Mouse (Mus musculus) liver, embryonic 11.5 days (tissue): ENCODE measurements around the gene Slc1a5. TPM values are rescaled to one million over a fixed set of nuclear protein-coding genes. Genes with fewer than 3 reads are reported as not detected.

Source experiments
- ATAC-seq: fragments of 200-750 bp; cut with Nextera tagmentation; replicated peaks from 2 replicates; pipeline ENCODE4 v1.8.0; 2017; ENCODE audit warnings: moderate number of reproducible peaks, mild to moderate bottlenecking, moderate TSS enrichment, moderate library complexity; ENCODE audit not compliant: low FRiP score
- DNase-seq: peaks from one replicate; pipeline ENCODE4 v3.0.0-alpha.2; 2017; ENCODE audit warnings: low spot score
- H3K27ac ChIP-seq: fragments of 300-500 bp; sonication (generic); 2 replicates; pipeline ENCODE4 v1.5.1; 2014; ENCODE audit warnings: mild to moderate bottlenecking, low read depth, low read length, control low read depth
- H3K27me3 ChIP-seq: fragments of 300-500 bp; sonication (generic); replicated peaks from 2 replicates; pipeline ENCODE4 v1.6.1; 2014; ENCODE audit warnings: low read length, mixed read lengths; ENCODE audit not compliant: control insufficient read depth, insufficient read depth
- H3K36me3 ChIP-seq: fragments of 300-500 bp; sonication (generic); 2 replicates; pipeline ENCODE4 v1.6.1; 2014; ENCODE audit warnings: mild to moderate bottlenecking, low read length, moderate library complexity, mixed read lengths; ENCODE audit not compliant: control insufficient read depth, insufficient read depth
- H3K4me1 ChIP-seq: fragments of 300-500 bp; sonication (generic); replicated peaks from 2 replicates; pipeline ENCODE4 v1.6.1; 2014; ENCODE audit warnings: low read length, mixed read lengths; ENCODE audit not compliant: control insufficient read depth, insufficient read depth
- H3K4me2 ChIP-seq: fragments of 300-500 bp; sonication (generic); 2 replicates; pipeline ENCODE4 v1.6.1; 2014; ENCODE audit warnings: mild to moderate bottlenecking, control low read depth, moderate library complexity
- H3K4me3 ChIP-seq: fragments of 300-500 bp; sonication (generic); 2 replicates; pipeline ENCODE4 v1.5.1; 2014; ENCODE audit warnings: low read depth, low read length, control low read depth
- H3K9ac ChIP-seq: fragments of 300-500 bp; sonication (generic); 2 replicates; pipeline ENCODE4 v1.6.1; 2014; ENCODE audit warnings: low read depth, low read length, control low read depth
- H3K9me3 ChIP-seq: fragments of 300-500 bp; sonication (generic); 2 replicates; pipeline ENCODE4 v1.6.1; 2016; ENCODE audit warnings: low read length, inconsistent platforms, mixed read lengths; ENCODE audit not compliant: control insufficient read depth
- WGBS: fragments of 180-500 bp; shearing (Covaris S2); extraction: QIAGEN DNeasy Blood & Tissue Kit; methylation state at CpG from one replicate; pipeline ENCODE4 v1.1.7; 2014; 5-methylcytosine and 5-hydroxymethylcytosine counted together
- polyA plus RNA-seq: library from polyadenylated mRNA; unstranded; fragments of >200 nt; fragmentation: Nextera tagmentation; extraction: Ambion mirVana; gene quantifications from 2 replicates; pipeline ENCODE4 v1.2.1, GENCODE M21; 2014

Slc1a5 gene
- 58.4 and 67.9 TPM in 2 replicates for polyA plus RNA-seq

- Histone ChIP-seq H3K27ac (peak within 1 kb of the TSS; percentile 81), H3K4me2 (peak within 1 kb of the TSS; percentile 79), H3K4me3 (peak within 1 kb of the TSS; percentile 72), H3K4me1 (peaks cover 21% of the 10 kb centered on the region), H3K36me3 (peaks cover 2% of the 10 kb centered on the region; the same call in 1 of the 2 replicates), H3K27me3 (no peaks in the 10 kb centered on the region), H3K9ac (peak within 1 kb of the TSS; percentile 84), H3K9me3 (no peaks in the 10 kb centered on the region)
- ATAC-seq (peak; percentile 81), DNase-seq (peak; percentile 93)
- WGBS: 3% methylated on average over 34 of the region's 34 CpGs
Observed at GRCm38 (mm10) chr7:16780825-16781554, at the start of gene Slc1a5. Slc1a5 (plus strand) TSS chr7:16781340.

GRCm38 (mm10) chr7:16731893-16732422 lies 49.2 kb upstream of the Slc1a5 start:
- Histone ChIP-seq H3K36me3 (no peaks in the 10 kb centered on the region), H3K9me3 (no peaks in the 10 kb centered on the region), H3K9ac (no peak overlapping the region), H3K4me2 (no peak overlapping the region), H3K27ac (no peak overlapping the region), H3K4me3 (no peak overlapping the region), H3K4me1 (peaks cover 4% of the 10 kb centered on the region), H3K27me3 (no peaks in the 10 kb centered on the region)
- no peak for ATAC-seq
- WGBS: 68% methylated on average over 7 of the region's 7 CpGs
- no peak for DNase-seq

DNA sequence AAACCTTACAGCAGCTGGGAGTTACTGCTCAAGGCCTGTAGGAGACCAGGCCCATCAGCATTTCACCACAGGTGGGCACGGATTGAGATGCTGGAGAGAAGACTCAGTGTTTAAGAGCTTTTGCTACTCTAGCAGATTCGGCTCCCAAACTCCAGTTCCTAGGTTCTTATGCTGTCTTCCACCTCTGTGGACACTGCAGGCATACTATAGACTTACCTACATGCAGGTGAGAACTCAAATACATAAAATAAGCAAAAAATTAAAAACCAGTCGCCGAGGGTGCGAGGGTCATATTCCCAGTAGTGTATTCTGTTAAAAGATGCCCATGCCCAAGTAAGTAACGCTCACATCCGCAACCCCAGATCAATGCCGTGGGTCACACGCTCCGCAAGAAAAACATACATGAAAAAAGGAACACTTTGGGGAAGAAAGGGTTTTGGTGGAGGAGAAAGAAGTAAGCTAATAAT lies 43.5 kb upstream of the Slc1a5 start:
- ATAC-seq: no peak

DNA sequence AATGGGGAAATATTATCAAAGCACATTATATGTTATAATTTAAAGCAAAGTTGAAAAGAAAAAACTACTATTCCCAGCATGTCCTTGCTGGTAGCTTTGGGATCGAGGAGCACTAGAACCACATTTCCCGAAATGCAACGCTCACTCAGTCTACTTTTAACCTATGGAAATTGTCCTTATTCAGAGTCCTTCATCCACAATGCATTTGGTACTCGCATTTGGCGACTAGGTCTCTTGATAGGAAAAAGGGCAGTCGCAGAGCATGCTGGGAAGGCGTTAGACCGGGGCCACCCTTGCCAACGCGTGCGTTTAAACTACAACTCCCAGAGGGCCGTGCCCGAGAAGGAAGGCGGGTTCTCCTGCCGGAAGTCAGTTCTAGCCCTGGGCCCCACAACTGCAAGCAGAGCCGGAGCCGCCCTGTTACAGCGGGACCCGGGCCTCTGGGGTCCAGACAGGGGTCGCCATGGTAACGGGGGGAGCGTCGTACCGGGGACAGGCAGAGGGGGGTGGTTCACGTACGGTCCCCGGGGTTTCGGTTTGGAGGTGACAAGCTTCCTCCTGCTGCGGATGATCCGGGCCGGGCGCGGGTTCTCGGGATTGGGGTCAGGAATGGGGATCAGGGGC lies 43.0 kb upstream of the Slc1a5 start, which contains the start of gene Ap2s1:
Gene Ap2s1, plus strand, starts transcription at position 338 of the 624 bp plus-strand sequence.
- H3K4me1 ChIP-seq: peaks cover 10% of the 10 kb centered on the region
- no peaks in the 10 kb centered on the region for H3K9me3 ChIP-seq
- DNase-seq (peak; percentile 90), ATAC-seq (peak; percentile 99)
- WGBS: under 1% methylated on average over 34 of the region's 34 CpGs
- peak within 1 kb of the TSS; percentile 93 for H3K4me2 ChIP-seq
- H3K27ac ChIP-seq: peak within 1 kb of the TSS; percentile 57; the same call in 1 of the 2 replicates
- H3K27me3 ChIP-seq: no peaks in the 10 kb centered on the region
- H3K4me3 ChIP-seq: peak within 1 kb of the TSS; percentile 84
- 0 out of 2 replicates have a peak, but pooled peaks cover 3% of the 10 kb centered on the region for H3K36me3 ChIP-seq
- H3K9ac ChIP-seq: peak within 1 kb of the TSS; percentile 78

More for the DNA sequence above, 43.5 kb upstream of the Slc1a5 start:
- 48% methylated on average over 10 of the region's 10 CpGs for WGBS
- Histone ChIP-seq H3K9ac (peak overlapping the region; percentile 39; the same call in 1 of the 2 replicates), H3K4me3 (peak overlapping the region; percentile 84), H3K27ac (no peak overlapping the region), H3K9me3 (no peaks in the 10 kb centered on the region), H3K36me3 (0 out of 2 replicates have a peak, but pooled peaks cover 3% of the 10 kb centered on the region), H3K4me1 (peaks cover 10% of the 10 kb centered on the region), H3K4me2 (peak overlapping the region; percentile 68), H3K27me3 (no peaks in the 10 kb centered on the region)
- DNase-seq: no peak

DNA sequence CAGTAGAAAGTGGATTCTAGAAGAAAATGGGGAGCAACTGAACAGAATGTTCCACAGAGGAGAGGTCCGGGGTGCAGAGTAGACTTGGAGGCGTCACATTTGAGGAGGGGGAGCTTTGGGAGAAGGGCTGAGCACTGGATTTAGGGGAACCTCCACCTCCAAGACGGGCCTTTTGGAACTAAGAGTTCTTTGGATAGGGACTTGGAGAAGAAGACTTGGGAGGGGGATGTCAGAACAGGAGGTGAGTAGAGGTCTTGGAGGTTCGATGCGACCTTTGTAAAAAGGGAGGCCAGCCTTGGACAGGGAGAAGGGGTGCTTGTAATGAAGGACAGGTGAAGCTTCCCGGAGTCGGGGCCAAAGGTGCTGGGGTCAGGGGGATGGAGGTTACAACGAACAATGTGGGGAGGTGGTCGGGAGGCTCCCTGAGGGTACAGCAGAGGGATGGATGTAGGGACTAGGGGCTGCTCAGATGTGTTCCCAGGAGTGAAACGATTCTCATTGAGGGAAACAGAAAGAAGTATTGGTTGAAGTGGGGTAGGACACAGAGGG lies 42.0 kb upstream of the Slc1a5 start:
- Histone ChIP-seq H3K4me2 (peak overlapping the region; percentile 93), H3K4me3 (peak overlapping the region; percentile 84), H3K36me3 (peaks cover 6% of the 10 kb centered on the region; the same call in 1 of the 2 replicates), H3K9ac (peak overlapping the region; percentile 78), H3K4me1 (peaks cover 10% of the 10 kb centered on the region), H3K27ac (peak overlapping the region; percentile 57; the same call in 1 of the 2 replicates), H3K27me3 (no peaks in the 10 kb centered on the region), H3K9me3 (no peaks in the 10 kb centered on the region)
- DNase-seq (no peak), ATAC-seq (no peak)
- 44% methylated on average over 10 of the region's 10 CpGs for WGBS

GRCm38 (mm10) chr7:16745373-16745772 lies 35.8 kb upstream of the Slc1a5 start:
- H3K9ac ChIP-seq: no peak overlapping the region
- 93% methylated on average over 4 of the region's 4 CpGs for WGBS
- no peaks in the 10 kb centered on the region for H3K9me3 ChIP-seq
- H3K27ac ChIP-seq: no peak overlapping the region
- DNase-seq (no peak), ATAC-seq (no peak)
- no peaks in the 10 kb centered on the region for H3K4me1 ChIP-seq
- H3K27me3 ChIP-seq: no peaks in the 10 kb centered on the region
- no peak overlapping the region for H3K4me2 ChIP-seq
- H3K36me3 ChIP-seq: peaks cover 28% of the 10 kb centered on the region
- no peak overlapping the region for H3K4me3 ChIP-seq

GRCm38 (mm10) chr7:16746093-16746492 lies 35.0 kb upstream of the Slc1a5 start:
- H3K27me3 ChIP-seq: no peaks in the 10 kb centered on the region
- no peak overlapping the region for H3K9ac ChIP-seq
- H3K4me2 ChIP-seq: no peak overlapping the region
- H3K4me3 ChIP-seq: no peak overlapping the region
- 60% methylated on average over 3 of the region's 3 CpGs for WGBS
- no peak for DNase-seq
- peaks cover 28% of the 10 kb centered on the region for H3K36me3 ChIP-seq
- peak; percentile 37 for ATAC-seq
- H3K9me3 ChIP-seq: no peaks in the 10 kb centered on the region
- no peaks in the 10 kb centered on the region for H3K4me1 ChIP-seq
- no peak overlapping the region for H3K27ac ChIP-seq

DNA sequence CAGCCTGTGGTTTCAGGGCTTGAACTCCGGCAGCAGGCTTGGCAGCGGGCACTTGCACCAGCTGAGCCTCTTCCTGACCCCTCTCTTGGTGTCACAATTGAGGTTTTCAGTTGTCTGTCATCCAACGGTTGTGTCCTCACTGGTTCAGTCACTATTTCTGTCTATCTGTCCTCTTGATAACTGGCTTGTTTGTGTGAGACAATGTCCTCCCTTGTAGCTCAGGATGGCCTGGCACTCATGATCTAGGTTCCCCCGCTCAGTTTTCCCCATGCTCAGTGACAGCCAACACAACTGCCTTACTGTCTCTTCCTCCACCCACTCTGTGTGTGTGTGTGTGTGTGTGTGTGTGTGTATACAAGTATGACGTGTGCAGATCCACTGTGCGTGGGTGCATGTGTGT lies 33.5 kb upstream of the Slc1a5 start:
- Histone ChIP-seq H3K4me1 (no peaks in the 10 kb centered on the region), H3K36me3 (peaks cover 25% of the 10 kb centered on the region)
- ATAC-seq: no peak

More for the DNA sequence above, 33.5 kb upstream of the Slc1a5 start:
- no peak for DNase-seq
- Histone ChIP-seq H3K27ac (no peak overlapping the region), H3K9me3 (no peaks in the 10 kb centered on the region), H3K4me3 (no peak overlapping the region), H3K4me2 (no peak overlapping the region), H3K27me3 (no peaks in the 10 kb centered on the region), H3K9ac (no peak overlapping the region)
- 88% methylated on average over 6 of the region's 6 CpGs for WGBS
